Mouse (Mus musculus) gastrocnemius, postnatal 14 days (tissue): ENCODE measurements around the gene Mroh7. TPM values are rescaled to one million over a fixed set of nuclear protein-coding genes. Genes with fewer than 3 reads are reported as not detected.
A peak's percentile ranks its signal among the peaks of the same experiment; 100 is the strongest.

Source experiments
- DNase-seq: peaks from one replicate; pipeline ENCODE4 v3.0.0; 2021; ENCODE audit warnings: mixed read lengths
- intact Hi-C: fragments of 180-260 bp; cut with DNase I; formaldehyde crosslinking; loops from one replicate; pipeline ENCODE4 v1.15.1; 2025; ENCODE audit warnings: low total_unique reads
- total RNA-seq, 2 experiments: library from RNA; stranded (reverse); gene quantifications; 2 replicates each; pipeline ENCODE4 v1.2.3; 2021

Mroh7 gene
- total RNA-seq, 2 experiments from 2014 or later = 0.31 to 0.35 TPM

- peak; percentile 33 for DNase-seq
- intact Hi-C loops = no loop called here
Observed at GRCm38 (mm10) chr4:106644218-106644610, 86.5 kb downstream of the Mroh7 start.

GRCm38 (mm10) chr4:106643483-106644217 is 87.1 kb downstream of the Mroh7 start:
- DNase-seq = no peak

GRCm38 (mm10) chr4:106634086-106634479 is 96.6 kb downstream of the Mroh7 start:
- intact Hi-C loops = loop anchor here (5.0 kb wide), 1 partner anchor 38 kb away; no protein-coding TSS in a partner anchor
- no peak for DNase-seq

More at GRCm38 (mm10) chr4:106643483-106644217, 87.1 kb downstream of the Mroh7 start:
- intact Hi-C loops = no loop called here

GRCm38 (mm10) chr4:106633281-106634085 is 97.2 kb downstream of the Mroh7 start:
- DNase-seq = peak; percentile 34
- intact Hi-C loops = loop anchor here (5.0 kb wide), 1 partner anchor 39 kb away; no protein-coding TSS in a partner anchor

GRCm38 (mm10) chr4:106632313-106632712 is 98.4 kb downstream of the Mroh7 start:
- intact Hi-C loops = loop anchor here (5.0 kb wide), 1 partner anchor 40 kb away; no protein-coding TSS in a partner anchor
- no peak for DNase-seq

Other genes with a start within 250 kb of the Mroh7 start
- gene Bsnd, start 238.6 kb downstream of the Mroh7 start, total RNA-seq = under 1 TPM in 1 of 2 experiments, not detected in 1; 0.18 TPM
- 10 to 100 TPM in 1 of 2 experiments, 1 to 10 TPM in 1; 3.1 to 10.9 TPM for gene Dhcr24, start 169.9 kb downstream of the Mroh7 start, total RNA-seq
- not detected for gene Lexm, start 113.7 kb downstream of the Mroh7 start, total RNA-seq
- under 1 TPM; 0.09 to 0.10 TPM for gene Ttc22, start 108.5 kb downstream of the Mroh7 start, total RNA-seq
- gene Pars2, start 79.9 kb downstream of the Mroh7 start, total RNA-seq = 1 to 10 TPM; 2.6 to 2.9 TPM
- gene Ttc4, start 52.0 kb downstream of the Mroh7 start, total RNA-seq = 10 to 100 TPM; 22.3 to 24.8 TPM
- gene Fam151a, start 3.0 kb upstream of the Mroh7 start, total RNA-seq = not detected
- gene Acot11, start 74.1 kb upstream of the Mroh7 start, total RNA-seq = 10 to 100 TPM in 1 of 2 experiments, 1 to 10 TPM in 1; 8.4 to 15.9 TPM
- gene Ssbp3, start 179.8 kb upstream of the Mroh7 start, total RNA-seq = 10 to 100 TPM; 23.4 to 27.9 TPM